Mouse (Mus musculus) T-helper 17 cell (primary cell): ENCODE data around the gene Hcst.

Source experiments
- in situ Hi-C, 2 experiments: fragments of 300-600 bp; cut with MboI, MseI; formaldehyde crosslinking; loops; 1 replicate in 1 of 2; 2 replicates in 1 of 2; pipeline ENCODE4 v1.15.1; 2025; ENCODE audit warnings: high pct_unique_total_duplicates in 2 of 2

Hcst gene

GRCm38 (mm10) chr7:30392746-30393520, 26.7 kb downstream of the Hcst start:
- in situ Hi-C loops: no loop called here

- in situ Hi-C loops: no loop called here
Measured at GRCm38 (mm10) chr7:30384106-30384505, 35.5 kb downstream of the Hcst start.

- in situ Hi-C loops: no loop called here
Measured at GRCm38 (mm10) chr7:30380061-30380460, 39.6 kb downstream of the Hcst start.

GRCm38 (mm10) chr7:30373501-30373962, 46.1 kb downstream of the Hcst start:
- in situ Hi-C loops: loop anchor here (5.0 kb wide), 2 partner anchors 54 to 64 kb away; no protein-coding TSS in a partner anchor
